Mouse (Mus musculus): ENCODE data around the gene Ptrhd1. TPM values are rescaled to one million over a fixed set of nuclear protein-coding genes. Genes with fewer than 3 reads are reported as not detected.
A peak's percentile ranks its signal among the peaks of the same experiment; 100 is the strongest.

Gene Ptrhd1
- 7.2 and 7.5 TPM in 2 replicates for polyA plus RNA-seq (2015; fragmentation: Nextera tagmentation; extraction: Ambion mirVana)

- H3K4me2 ChIP-seq = peak within 1 kb of the TSS; percentile 67
- H3K4me3 ChIP-seq (replicated peaks) = peak within 1 kb of the TSS; percentile 56
- peak; percentile 99 for ATAC-seq (replicated peaks; ENCODE audit: low FRiP score)
- H3K9me3 ChIP-seq (replicated peaks) = no peaks in the 10 kb centered on the region
- H3K9ac ChIP-seq = peak within 1 kb of the TSS; percentile 74
- no peaks in the 10 kb centered on the region for H3K27me3 ChIP-seq
- H3K4me1 ChIP-seq = peaks cover 13% of the 10 kb centered on the region
- peak within 1 kb of the TSS; percentile 99 for H3K27ac ChIP-seq
- WGBS = under 1% methylated on average over 50 of the region's 50 CpGs
- H3K36me3 ChIP-seq = peaks cover 38% of the 10 kb centered on the region
These were observed at the start of gene Ptrhd1, which contains the start of gene Cenpo for GRCm38 (mm10) chr12:4233572-4234508. TSS of gene Ptrhd1 (plus strand) at chr12:4234027. TSS of gene Cenpo (minus strand) at chr12:4234294.

GRCm38 (mm10) chr12:4184648-4185047 is 49.2 kb upstream of the Ptrhd1 start:
- no peak overlapping the region for H3K4me3 ChIP-seq (replicated peaks)
- no peaks in the 10 kb centered on the region for H3K9me3 ChIP-seq (replicated peaks)
- peaks cover 12% of the 10 kb centered on the region for H3K4me1 ChIP-seq
- no peak for ATAC-seq (replicated peaks; ENCODE audit: low FRiP score)
- no peak overlapping the region for H3K27ac ChIP-seq
- H3K9ac ChIP-seq = no peak overlapping the region
- no peaks in the 10 kb centered on the region for H3K36me3 ChIP-seq
- WGBS = 18% methylated on average over 2 of the region's 2 CpGs
- no peak overlapping the region for H3K4me2 ChIP-seq
- H3K27me3 ChIP-seq = no peaks in the 10 kb centered on the region

- H3K4me2 ChIP-seq = no peak overlapping the region
- no peaks in the 10 kb centered on the region for H3K36me3 ChIP-seq
- no peak overlapping the region for H3K9ac ChIP-seq
- no peaks in the 10 kb centered on the region for H3K9me3 ChIP-seq (replicated peaks)
- H3K4me1 ChIP-seq = peaks cover 31% of the 10 kb centered on the region
- peak; percentile 41 for ATAC-seq (replicated peaks; ENCODE audit: low FRiP score)
- no peaks in the 10 kb centered on the region for H3K27me3 ChIP-seq
- 28% methylated on average over 14 of the region's 14 CpGs for WGBS
- peak overlapping the region; percentile 61 for H3K27ac ChIP-seq
- no peak overlapping the region for H3K4me3 ChIP-seq (replicated peaks)
These were observed 45.4 kb upstream of the Ptrhd1 start for GRCm38 (mm10) chr12:4188171-4189059.

GRCm38 (mm10) chr12:4189060-4189447 is 44.8 kb upstream of the Ptrhd1 start:
- Histone ChIP-seq H3K4me1 (peaks cover 36% of the 10 kb centered on the region), H3K4me3 (replicated peaks) (no peak overlapping the region), H3K36me3 (no peaks in the 10 kb centered on the region), H3K9ac (no peak overlapping the region), H3K9me3 (replicated peaks) (no peaks in the 10 kb centered on the region), H3K4me2 (no peak overlapping the region), H3K27ac (peak overlapping the region; percentile 61; the same call in 1 of the 2 replicates), H3K27me3 (no peaks in the 10 kb centered on the region)
- ATAC-seq (replicated peaks; ENCODE audit: low FRiP score) = no peak
- WGBS = 57% methylated on average over 5 of the region's 5 CpGs

GRCm38 (mm10) chr12:4192514-4192913 is 41.3 kb upstream of the Ptrhd1 start:
- H3K36me3 ChIP-seq = peaks cover 3% of the 10 kb centered on the region; the same call in 1 of the 2 replicates
- no peak overlapping the region for H3K4me3 ChIP-seq (replicated peaks)
- H3K9me3 ChIP-seq (replicated peaks) = no peaks in the 10 kb centered on the region
- WGBS = 53% methylated on average over 6 of the region's 6 CpGs
- no peaks in the 10 kb centered on the region for H3K27me3 ChIP-seq
- H3K4me2 ChIP-seq = no peak overlapping the region
- peak overlapping the region; percentile 73 for H3K27ac ChIP-seq
- peak; percentile 55; the same call in 1 of the 2 replicates for ATAC-seq (replicated peaks; ENCODE audit: low FRiP score)
- H3K9ac ChIP-seq = no peak overlapping the region
- H3K4me1 ChIP-seq = peaks cover 36% of the 10 kb centered on the region

GRCm38 (mm10) chr12:4193025-4193740 is 40.6 kb upstream of the Ptrhd1 start:
- no peak overlapping the region for H3K9ac ChIP-seq
- peak; percentile 57 for ATAC-seq (replicated peaks; ENCODE audit: low FRiP score)
- no peak overlapping the region for H3K4me3 ChIP-seq (replicated peaks)
- no peaks in the 10 kb centered on the region for H3K9me3 ChIP-seq (replicated peaks)
- H3K4me1 ChIP-seq = peaks cover 34% of the 10 kb centered on the region
- no peak overlapping the region for H3K4me2 ChIP-seq
- peaks cover 7% of the 10 kb centered on the region for H3K36me3 ChIP-seq
- peak overlapping the region; percentile 73 for H3K27ac ChIP-seq
- H3K27me3 ChIP-seq = no peaks in the 10 kb centered on the region
- 47% methylated on average over 10 of the region's 10 CpGs for WGBS

- peaks cover 24% of the 10 kb centered on the region for H3K4me1 ChIP-seq
- H3K27ac ChIP-seq = no peak overlapping the region
- no peaks in the 10 kb centered on the region for H3K27me3 ChIP-seq
- H3K36me3 ChIP-seq = peaks cover 15% of the 10 kb centered on the region
- H3K4me3 ChIP-seq (replicated peaks) = no peak overlapping the region
- no peak overlapping the region for H3K4me2 ChIP-seq
- 93% methylated on average over 14 of the region's 14 CpGs for WGBS
- no peaks in the 10 kb centered on the region for H3K9me3 ChIP-seq (replicated peaks)
- no peak for ATAC-seq (replicated peaks; ENCODE audit: low FRiP score)
- no peak overlapping the region for H3K9ac ChIP-seq
These were observed 39.2 kb upstream of the Ptrhd1 start for GRCm38 (mm10) chr12:4194643-4195042.

GRCm38 (mm10) chr12:4198702-4199101 is 35.1 kb upstream of the Ptrhd1 start:
- H3K9ac ChIP-seq = no peak overlapping the region
- 88% methylated on average over 4 of the region's 4 CpGs for WGBS
- peaks cover 32% of the 10 kb centered on the region for H3K36me3 ChIP-seq

GRCm38 (mm10) chr12:4199271-4199670 is 34.6 kb upstream of the Ptrhd1 start:
- Histone ChIP-seq H3K27me3 (no peaks in the 10 kb centered on the region), H3K36me3 (peaks cover 37% of the 10 kb centered on the region), H3K4me2 (no peak overlapping the region), H3K4me1 (peaks cover 4% of the 10 kb centered on the region; the same call in 1 of the 2 replicates), H3K9me3 (replicated peaks) (no peaks in the 10 kb centered on the region), H3K9ac (no peak overlapping the region), H3K27ac (no peak overlapping the region), H3K4me3 (replicated peaks) (no peak overlapping the region)
- 93% methylated on average over 11 of the region's 11 CpGs for WGBS
- ATAC-seq (replicated peaks; ENCODE audit: low FRiP score) = no peak

More at GRCm38 (mm10) chr12:4198702-4199101, 35.1 kb upstream of the Ptrhd1 start:
- no peaks in the 10 kb centered on the region for H3K9me3 ChIP-seq (replicated peaks)
- H3K4me3 ChIP-seq (replicated peaks) = no peak overlapping the region
- H3K27ac ChIP-seq = no peak overlapping the region
- H3K4me1 ChIP-seq = peaks cover 6% of the 10 kb centered on the region
- H3K27me3 ChIP-seq = no peaks in the 10 kb centered on the region
- ATAC-seq (replicated peaks; ENCODE audit: low FRiP score) = no peak
- H3K4me2 ChIP-seq = no peak overlapping the region

- 95% methylated on average over 13 of the region's 13 CpGs for WGBS
- Histone ChIP-seq H3K36me3 (peaks cover 55% of the 10 kb centered on the region), H3K4me3 (replicated peaks) (no peak overlapping the region), H3K4me2 (no peak overlapping the region), H3K27ac (no peak overlapping the region), H3K9ac (no peak overlapping the region), H3K9me3 (replicated peaks) (no peaks in the 10 kb centered on the region), H3K27me3 (no peaks in the 10 kb centered on the region), H3K4me1 (peaks cover 4% of the 10 kb centered on the region; the same call in 1 of the 2 replicates)
- ATAC-seq (replicated peaks; ENCODE audit: low FRiP score) = no peak
These were observed 32.2 kb upstream of the Ptrhd1 start for GRCm38 (mm10) chr12:4201454-4202200.

GRCm38 (mm10) chr12:4202206-4202605 is 31.6 kb upstream of the Ptrhd1 start:
- H3K4me1 ChIP-seq = peaks cover 4% of the 10 kb centered on the region; the same call in 1 of the 2 replicates
- no peak overlapping the region for H3K9ac ChIP-seq
- no peaks in the 10 kb centered on the region for H3K9me3 ChIP-seq (replicated peaks)
- no peaks in the 10 kb centered on the region for H3K27me3 ChIP-seq
- WGBS = 92% methylated on average over 4 of the region's 4 CpGs
- no peak overlapping the region for H3K4me2 ChIP-seq
- no peak for ATAC-seq (replicated peaks; ENCODE audit: low FRiP score)
- H3K36me3 ChIP-seq = peaks cover 60% of the 10 kb centered on the region
- no peak overlapping the region for H3K27ac ChIP-seq
- no peak overlapping the region for H3K4me3 ChIP-seq (replicated peaks)

All from kidney, embryonic 15.5 days (tissue).